Mouse (Mus musculus): ENCODE results near the gene Taz. TPM values are rescaled to one million over a fixed set of nuclear protein-coding genes. Genes with fewer than 3 reads are reported as not detected.

Gene Taz
- polyA plus RNA-seq, 1 experiment: 30.5 TPM

- Histone ChIP-seq H3K4me3 (ENCODE audit: low read depth, low read length) (peak within 1 kb of the TSS; percentile 88), H3K9ac (ENCODE audit: low read depth, poor library complexity, severe bottlenecking) (peak within 1 kb of the TSS; percentile 80), H3K4me1 (ENCODE audit: control insufficient read depth, insufficient read depth, low read length) (no peaks in the 10 kb centered on the region), H3K9me3 (replicated peaks; ENCODE audit: control insufficient read depth, insufficient read depth, low read length, poor library complexity, severe bottlenecking) (no peaks in the 10 kb centered on the region), H3K27ac (ENCODE audit: insufficient read depth, low read length) (peak within 1 kb of the TSS; percentile 80), H3K27me3 (ENCODE audit: control insufficient read depth, insufficient read depth, low read length, poor library complexity, severe bottlenecking) (no peaks in the 10 kb centered on the region), H3K36me3 (ENCODE audit: control insufficient read depth, insufficient read depth, low read length, poor library complexity, severe bottlenecking) (peaks cover 25% of the 10 kb centered on the region)
- peak; percentile 75 for TF ChIP-seq POLR2A (IDR thresholded peaks at IDR 0.05; ENCODE audit: insufficient read depth, low read length)
- TF ChIP-seq EP300 (IDR thresholded peaks at IDR 0.05; ENCODE audit: insufficient read depth, low read depth, low read length): 0 out of 2 replicates have a peak, but pooled peaks have one; percentile 31
- TF ChIP-seq CTCF (IDR thresholded peaks at IDR 0.05; ENCODE audit: low read depth, low read length): no peak
These were observed 23.4 kb downstream of the Taz start, which contains the start of gene Gdi1 for GRCm38 (mm10) chrX:74304867-74305700. Gene Gdi1, plus strand, starts transcription at chrX:74304998.

- Histone ChIP-seq H3K27ac (ENCODE audit: insufficient read depth, low read length) (peak within 1 kb of the TSS; percentile 30; the same call in 1 of the 2 replicates), H3K9ac (ENCODE audit: low read depth, poor library complexity, severe bottlenecking) (peak within 1 kb of the TSS; percentile 83), H3K9me3 (replicated peaks; ENCODE audit: control insufficient read depth, insufficient read depth, low read length, poor library complexity, severe bottlenecking) (no peaks in the 10 kb centered on the region), H3K4me1 (ENCODE audit: control insufficient read depth, insufficient read depth, low read length) (no peaks in the 10 kb centered on the region), H3K27me3 (ENCODE audit: control insufficient read depth, insufficient read depth, low read length, poor library complexity, severe bottlenecking) (no peaks in the 10 kb centered on the region), H3K4me3 (ENCODE audit: low read depth, low read length) (peak within 1 kb of the TSS; percentile 93), H3K36me3 (ENCODE audit: control insufficient read depth, insufficient read depth, low read length, poor library complexity, severe bottlenecking) (peaks cover 10% of the 10 kb centered on the region)
- TF ChIP-seq POLR2A (IDR thresholded peaks at IDR 0.05; ENCODE audit: insufficient read depth, low read length) (peak; percentile 10), EP300 (IDR thresholded peaks at IDR 0.05; ENCODE audit: insufficient read depth, low read depth, low read length) (no peak), CTCF (IDR thresholded peaks at IDR 0.05; ENCODE audit: low read depth, low read length) (no peak)
These were observed 31.1 kb downstream of the Taz start, which contains the start of gene Fam50a for GRCm38 (mm10) chrX:74312540-74313464. Gene Fam50a, plus strand, starts transcription at chrX:74313033.

- Histone ChIP-seq H3K9me3 (replicated peaks; ENCODE audit: control insufficient read depth, insufficient read depth, low read length, poor library complexity, severe bottlenecking) (no peaks in the 10 kb centered on the region), H3K36me3 (ENCODE audit: control insufficient read depth, insufficient read depth, low read length, poor library complexity, severe bottlenecking) (no peaks in the 10 kb centered on the region), H3K4me1 (ENCODE audit: control insufficient read depth, insufficient read depth, low read length) (no peaks in the 10 kb centered on the region), H3K4me3 (ENCODE audit: low read depth, low read length) (peak within 1 kb of the TSS; percentile 74), H3K27me3 (ENCODE audit: control insufficient read depth, insufficient read depth, low read length, poor library complexity, severe bottlenecking) (no peaks in the 10 kb centered on the region), H3K9ac (ENCODE audit: low read depth, poor library complexity, severe bottlenecking) (peak within 1 kb of the TSS; percentile 72), H3K27ac (ENCODE audit: insufficient read depth, low read length) (no peak within 1 kb of the TSS)
- TF ChIP-seq CTCF (IDR thresholded peaks at IDR 0.05; ENCODE audit: low read depth, low read length) (no peak), POLR2A (IDR thresholded peaks at IDR 0.05; ENCODE audit: insufficient read depth, low read length) (no peak), EP300 (IDR thresholded peaks at IDR 0.05; ENCODE audit: insufficient read depth, low read depth, low read length) (no peak)
These were observed 47.0 kb downstream of the Taz start, which contains the start of gene Plxna3 for GRCm38 (mm10) chrX:74328725-74329161. Gene Plxna3, plus strand, starts transcription at chrX:74329066.

- peak overlapping the region; percentile 74 for H3K4me3 ChIP-seq (ENCODE audit: low read depth, low read length)
- no peaks in the 10 kb centered on the region for H3K27me3 ChIP-seq (ENCODE audit: control insufficient read depth, insufficient read depth, low read length, poor library complexity, severe bottlenecking)
- H3K9me3 ChIP-seq (replicated peaks; ENCODE audit: control insufficient read depth, insufficient read depth, low read length, poor library complexity, severe bottlenecking): no peaks in the 10 kb centered on the region
- H3K4me1 ChIP-seq (ENCODE audit: control insufficient read depth, insufficient read depth, low read length): no peaks in the 10 kb centered on the region
- peak overlapping the region; percentile 72 for H3K9ac ChIP-seq (ENCODE audit: low read depth, poor library complexity, severe bottlenecking)
- H3K36me3 ChIP-seq (ENCODE audit: control insufficient read depth, insufficient read depth, low read length, poor library complexity, severe bottlenecking): no peaks in the 10 kb centered on the region
- no peak overlapping the region for H3K27ac ChIP-seq (ENCODE audit: insufficient read depth, low read length)
- TF ChIP-seq CTCF (IDR thresholded peaks at IDR 0.05; ENCODE audit: low read depth, low read length): no peak
- TF ChIP-seq POLR2A (IDR thresholded peaks at IDR 0.05; ENCODE audit: insufficient read depth, low read length): no peak
- TF ChIP-seq EP300 (IDR thresholded peaks at IDR 0.05; ENCODE audit: insufficient read depth, low read depth, low read length): no peak
These were observed 47.5 kb downstream of the Taz start for GRCm38 (mm10) chrX:74329215-74329671.

- Histone ChIP-seq H3K9ac (ENCODE audit: low read depth, poor library complexity, severe bottlenecking) (no peak overlapping the region), H3K27ac (ENCODE audit: insufficient read depth, low read length) (no peak overlapping the region), H3K4me1 (ENCODE audit: control insufficient read depth, insufficient read depth, low read length) (no peaks in the 10 kb centered on the region), H3K36me3 (ENCODE audit: control insufficient read depth, insufficient read depth, low read length, poor library complexity, severe bottlenecking) (no peaks in the 10 kb centered on the region), H3K27me3 (ENCODE audit: control insufficient read depth, insufficient read depth, low read length, poor library complexity, severe bottlenecking) (no peaks in the 10 kb centered on the region), H3K9me3 (replicated peaks; ENCODE audit: control insufficient read depth, insufficient read depth, low read length, poor library complexity, severe bottlenecking) (no peaks in the 10 kb centered on the region), H3K4me3 (ENCODE audit: low read depth, low read length) (no peak overlapping the region)
- TF ChIP-seq POLR2A (IDR thresholded peaks at IDR 0.05; ENCODE audit: insufficient read depth, low read length) (no peak), EP300 (IDR thresholded peaks at IDR 0.05; ENCODE audit: insufficient read depth, low read depth, low read length) (no peak), CTCF (IDR thresholded peaks at IDR 0.05; ENCODE audit: low read depth, low read length) (no peak)
These were observed 48.6 kb downstream of the Taz start for GRCm38 (mm10) chrX:74330166-74330930.

Other genes with a start within 250 kb of the Taz start
- gene Opn1mw, start 154.4 kb upstream of the Taz start, polyA plus RNA-seq (2011; ENCODE audit: insufficient read depth, insufficient read length, low read depth, missing spikeins): not detected in 2 replicates
- 21.5 and 22.7 TPM in 2 replicates for gene Mecp2, start 146.5 kb upstream of the Taz start, polyA plus RNA-seq (2011; ENCODE audit: insufficient read depth, insufficient read length, low read depth, missing spikeins)
- not detected in 2 replicates for gene Tex28, start 114.1 kb upstream of the Taz start, polyA plus RNA-seq (2011; ENCODE audit: insufficient read depth, insufficient read length, low read depth, missing spikeins)
- not detected in 2 replicates for gene Tktl1, start 104.7 kb upstream of the Taz start, polyA plus RNA-seq (2011; ENCODE audit: insufficient read depth, insufficient read length, low read depth, missing spikeins)
- 288 and 325 TPM in 2 replicates for gene Flna, start 32.1 kb upstream of the Taz start, polyA plus RNA-seq (2011; ENCODE audit: insufficient read depth, insufficient read length, low read depth, missing spikeins)
- 154 and 169 TPM in 2 replicates for gene Emd, start 27.2 kb upstream of the Taz start, polyA plus RNA-seq (2011; ENCODE audit: insufficient read depth, insufficient read length, low read depth, missing spikeins)
- 239 and 288 TPM in 2 replicates for gene Rpl10, start 11.1 kb upstream of the Taz start, polyA plus RNA-seq (2011; ENCODE audit: insufficient read depth, insufficient read length, low read depth, missing spikeins)
- 3.9 and 5.9 TPM in 2 replicates for gene Dnase1l1, start 425 bp downstream of the Taz start, polyA plus RNA-seq (2011; ENCODE audit: insufficient read depth, insufficient read length, low read depth, missing spikeins)
- gene Atp6ap1, start 15.2 kb downstream of the Taz start, polyA plus RNA-seq (2011; ENCODE audit: insufficient read depth, insufficient read length, low read depth, missing spikeins): 74.7 and 75.7 TPM in 2 replicates
- gene Gdi1, start 23.1 kb downstream of the Taz start, polyA plus RNA-seq (2011; ENCODE audit: insufficient read depth, insufficient read length, low read depth, missing spikeins): 157 and 164 TPM in 2 replicates
- gene Fam50a, start 31.1 kb downstream of the Taz start, polyA plus RNA-seq (2011; ENCODE audit: insufficient read depth, insufficient read length, low read depth, missing spikeins): 58.9 and 63.7 TPM in 2 replicates
- gene Plxna3, start 47.2 kb downstream of the Taz start, polyA plus RNA-seq (2011; ENCODE audit: insufficient read depth, insufficient read length, low read depth, missing spikeins): 9.1 and 10.5 TPM in 2 replicates
- 54.0 and 54.4 TPM in 2 replicates for gene Lage3, start 71.7 kb downstream of the Taz start, polyA plus RNA-seq (2011; ENCODE audit: insufficient read depth, insufficient read length, low read depth, missing spikeins)
- 45.2 and 57.1 TPM in 2 replicates for gene Ubl4a, start 91.3 kb downstream of the Taz start, polyA plus RNA-seq (2011; ENCODE audit: insufficient read depth, insufficient read length, low read depth, missing spikeins)
- gene Slc10a3, start 91.4 kb downstream of the Taz start, polyA plus RNA-seq (2011; ENCODE audit: insufficient read depth, insufficient read length, low read depth, missing spikeins): 2.6 and 3.0 TPM in 2 replicates
- 10.8 and 14.2 TPM in 2 replicates for gene Fam3a, start 111.4 kb downstream of the Taz start, polyA plus RNA-seq (2011; ENCODE audit: insufficient read depth, insufficient read length, low read depth, missing spikeins)
- gene Ikbkg, start 111.4 kb downstream of the Taz start, polyA plus RNA-seq (2011; ENCODE audit: insufficient read depth, insufficient read length, low read depth, missing spikeins): 16.4 and 20.5 TPM in 2 replicates
- gene G6pdx, start 147.3 kb downstream of the Taz start, polyA plus RNA-seq (2011; ENCODE audit: insufficient read depth, insufficient read length, low read depth, missing spikeins): 35.0 and 37.0 TPM in 2 replicates
- gene Gm6880, start 199.5 kb downstream of the Taz start, polyA plus RNA-seq (2011; ENCODE audit: insufficient read depth, insufficient read length, low read depth, missing spikeins): not detected in 2 replicates